8 mouse cellular contexts compared by ENCODE assay signal in the genomic region with DNA sequence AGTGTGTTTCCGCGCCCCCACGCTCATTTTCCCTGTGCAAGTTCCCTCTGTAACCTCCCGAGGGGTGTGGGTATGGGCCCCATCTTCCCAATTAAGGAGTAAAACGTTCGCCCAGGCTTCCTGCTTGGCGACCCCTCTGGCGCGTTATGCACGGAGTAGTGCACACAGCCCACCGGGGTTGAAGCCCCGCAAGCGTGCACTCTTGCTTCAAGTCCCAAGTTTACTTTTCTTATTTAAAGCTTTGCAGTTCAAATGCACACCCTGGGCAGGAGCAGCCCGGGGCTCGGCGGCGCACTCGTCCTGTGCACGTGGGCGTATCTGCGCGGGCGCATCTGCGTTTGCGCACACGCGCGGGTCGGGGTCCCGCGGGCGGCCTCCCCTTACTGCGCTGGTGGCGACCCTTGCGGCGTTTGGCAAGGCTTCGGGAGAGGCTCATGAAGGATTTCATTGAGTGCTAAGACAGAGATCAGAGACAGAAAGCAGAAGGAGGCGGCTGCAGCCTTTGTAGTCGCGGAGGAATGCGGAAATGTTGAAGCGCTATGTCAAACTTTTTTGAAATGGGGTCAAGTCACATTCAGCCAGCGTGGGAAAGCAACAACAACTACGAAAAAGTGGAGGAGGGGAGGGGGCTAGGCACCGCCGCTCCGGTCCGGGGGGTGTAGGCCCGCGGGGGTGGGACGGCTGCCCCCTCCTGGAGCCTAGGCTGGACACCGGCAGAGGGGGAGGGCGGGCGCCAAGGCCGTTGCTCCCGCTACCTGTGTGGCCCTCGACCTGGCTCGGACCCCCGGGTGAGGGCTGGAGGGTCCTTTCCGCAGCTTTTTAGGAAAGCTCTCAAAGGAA. TPM values are rescaled to one million over a fixed set of nuclear protein-coding genes. Genes with fewer than 3 reads are reported as not detected.
DNase-seq lines count a peak whose midpoint lies in the region; ATAC-seq lines count a peak whose summit lies in the region.

No protein-coding gene starts in this region.

- H3K9me3 ChIP-seq in heart, embryonic 11.5 days (replicated peaks; ENCODE audit: control insufficient read depth, low read length) = no peaks in the 10 kb centered on the region
- H3K9me3 ChIP-seq in kidney, embryonic 15.5 days (replicated peaks) = no peaks in the 10 kb centered on the region
- no peaks in the 10 kb centered on the region for H3K9me3 ChIP-seq in neural tube, embryonic 14.5 days (ENCODE audit: control insufficient read depth, low read length)

- peak overlapping the region; percentile 76 for H3K4me3 ChIP-seq in heart, embryonic 11.5 days (ENCODE audit: low read depth, low read length)
- peak overlapping the region; percentile 70 for H3K4me3 ChIP-seq in kidney, embryonic 15.5 days (replicated peaks)
- peak overlapping the region; percentile 48 for H3K4me3 ChIP-seq in neural tube, embryonic 14.5 days (ENCODE audit: low read depth, low read length)

- peak overlapping the region; percentile 86 for H3K9ac ChIP-seq in heart, embryonic 11.5 days (ENCODE audit: low read depth, low read length)
- peak overlapping the region; percentile 68 for H3K9ac ChIP-seq in kidney, embryonic 15.5 days
- H3K9ac ChIP-seq in neural tube, embryonic 14.5 days (replicated peaks; ENCODE audit: low read depth, low read length) = peak overlapping the region; percentile 21; the same call in 1 of the 2 replicates

- peak; percentile 43; the same call in 1 of the 2 replicates for ATAC-seq in heart, embryonic 11.5 days (replicated peaks; ENCODE audit: insufficient number of reproducible peaks, low FRiP score, low TSS enrichment)
- peak; percentile 55 for ATAC-seq in kidney, embryonic 15.5 days (replicated peaks; ENCODE audit: low FRiP score)
- peak; percentile 18 for ATAC-seq in neural tube, embryonic 14.5 days (ENCODE audit: low read depth)

- under 1% methylated on average over 59 of the region's 60 CpGs for WGBS in heart, embryonic 11.5 days (ENCODE audit: insufficient replicate concordance)
- WGBS in kidney, embryonic 15.5 days = under 1% methylated on average over 60 of the region's 60 CpGs
- WGBS in neural tube, embryonic 14.5 days = 1% methylated on average over 60 of the region's 60 CpGs

- peak; percentile 17 for DNase-seq in layer of hippocampus, adult 11-12 months (ENCODE audit: low spot score)
- no peak for DNase-seq in layer of hippocampus, adult 8-10 months (ENCODE audit: low spot score in 2 of 2)
- peak; percentile 83 for DNase-seq in embryo, embryonic 9.5 days (ENCODE audit: extremely low spot score)
- peak; percentile 52 to 57 for DNase-seq in lung, adult 18-20 months
- peak; percentile 51 to 56 for DNase-seq in thymus, adult 18-20 months

- no peaks in the 10 kb centered on the region for H3K27me3 ChIP-seq in heart, embryonic 11.5 days (ENCODE audit: control insufficient read depth, insufficient read depth, low read length)
- H3K27me3 ChIP-seq in kidney, embryonic 15.5 days = peaks cover 9% of the 10 kb centered on the region
- H3K27me3 ChIP-seq in neural tube, embryonic 14.5 days (ENCODE audit: control insufficient read depth, insufficient read depth, low read length) = peaks cover 12% of the 10 kb centered on the region

- H3K27ac ChIP-seq in heart, embryonic 11.5 days (ENCODE audit: low read depth, low read length) = peak overlapping the region; percentile 84
- H3K27ac ChIP-seq in kidney, embryonic 15.5 days = peak overlapping the region; percentile 90
- no peak overlapping the region for H3K27ac ChIP-seq in neural tube, embryonic 14.5 days (ENCODE audit: low read depth, low read length)

- no peaks in the 10 kb centered on the region for H3K4me1 ChIP-seq in heart, embryonic 11.5 days (ENCODE audit: control insufficient read depth, insufficient read depth, low read length)
- peaks cover 10% of the 10 kb centered on the region for H3K4me1 ChIP-seq in kidney, embryonic 15.5 days
- H3K4me1 ChIP-seq in neural tube, embryonic 14.5 days (ENCODE audit: control insufficient read depth, insufficient read depth, low read length) = no peaks in the 10 kb centered on the region; the same call in 1 of the 2 replicates

- no peaks in the 10 kb centered on the region for H3K36me3 ChIP-seq in heart, embryonic 11.5 days (ENCODE audit: control insufficient read depth, insufficient read depth, low read length)
- H3K36me3 ChIP-seq in kidney, embryonic 15.5 days = no peaks in the 10 kb centered on the region; the same call in 1 of the 2 replicates
- H3K36me3 ChIP-seq in neural tube, embryonic 14.5 days (ENCODE audit: control insufficient read depth, insufficient read depth, low read length) = no peaks in the 10 kb centered on the region

- H3K4me2 ChIP-seq in heart, embryonic 11.5 days = peak overlapping the region; percentile 93
- H3K4me2 ChIP-seq in kidney, embryonic 15.5 days = peak overlapping the region; percentile 99
- H3K4me2 ChIP-seq in neural tube, embryonic 14.5 days (ENCODE audit: low read depth, low read length) = peak overlapping the region; percentile 90

RNA-seq across cellular contexts. Expression of a gene that starts 0.9 kb away (rescaled TPM):
- 1 to 10 TPM; 3.5 to 9.3 (median 5.5) TPM for total RNA-seq in layer of hippocampus, adult 8-10 months (2022)
- polyA plus RNA-seq in heart, embryonic 11.5 days (2014; fragmentation: Nextera tagmentation; extraction: Ambion mirVana) = 23.1 and 31.3 TPM in 2 replicates
- 21.0 and 22.3 TPM in 2 replicates for polyA plus RNA-seq in kidney, embryonic 15.5 days (2015; fragmentation: Nextera tagmentation; extraction: Ambion mirVana)
- 12.2 and 12.7 TPM in 2 replicates for polyA plus RNA-seq in neural tube, embryonic 14.5 days (2014; fragmentation: Nextera tagmentation; extraction: Ambion mirVana)

Comparison
In these comparisons a context has a peak if more than half of its experiments do, and no peak if none do; other contexts are left out.
1. DNase-seq: peak in layer of hippocampus, adult 11-12 months (single experiment), embryo, embryonic 9.5 days (single experiment), lung, adult 18-20 months (2 of 2) and thymus, adult 18-20 months (2 of 2); none in layer of hippocampus, adult 8-10 months (0 of 2).
2. H3K9ac ChIP-seq: peak in every context shown above with its lines; median percentile 86 in heart, embryonic 11.5 days; 68 in kidney, embryonic 15.5 days; 21 in neural tube, embryonic 14.5 days.
3. Peak in every context shown above with its lines, with median percentiles within 50 percentile points of each other: ATAC-seq, H3K4me2 ChIP-seq and H3K4me3 ChIP-seq.